Mouse (Mus musculus) liver, embryonic 12.5 days (tissue): ENCODE measurements at regions not wholly inside any gene's neighbourhood (a gene's known extent, or its start where the extent isn't known, plus 50 kb on each side); places are given as distances from the start of the nearest gene placed in this dataset.

Experiments
- ATAC-seq: fragments of 200-750 bp; cut with Nextera tagmentation; 2 replicates; pipeline ENCODE4 v1.8.0; 2017; ENCODE audit warnings: moderate number of reproducible peaks, mild to moderate bottlenecking, moderate library complexity
- H3K27ac ChIP-seq: fragments of 300-500 bp; sonication (generic); 2 replicates; pipeline ENCODE4 v1.5.1; 2016; ENCODE audit warnings: mild to moderate bottlenecking
- H3K27me3 ChIP-seq: fragments of 300-500 bp; sonication (generic); replicated peaks from 2 replicates; pipeline ENCODE4 v1.6.1; 2016; ENCODE audit warnings: mild to moderate bottlenecking, moderate library complexity
- H3K36me3 ChIP-seq: fragments of 300-500 bp; sonication (generic); 2 replicates; pipeline ENCODE4 v1.6.1; 2016; ENCODE audit warnings: mild to moderate bottlenecking, moderate library complexity
- H3K4me1 ChIP-seq: fragments of 300-500 bp; sonication (generic); 2 replicates; pipeline ENCODE4 v1.6.1; 2016
- H3K4me2 ChIP-seq: fragments of 300-500 bp; sonication (generic); 2 replicates; pipeline ENCODE4 v1.6.1; 2016; ENCODE audit warnings: mild to moderate bottlenecking, moderate library complexity
- H3K4me3 ChIP-seq: fragments of 300-500 bp; sonication (generic); 2 replicates; pipeline ENCODE4 v1.5.1; 2016; ENCODE audit warnings: mild to moderate bottlenecking, moderate library complexity
- H3K9ac ChIP-seq: fragments of 300-500 bp; sonication (generic); 2 replicates; pipeline ENCODE4 v1.6.1; 2016; ENCODE audit warnings: mild to moderate bottlenecking, moderate library complexity
- H3K9me3 ChIP-seq: fragments of 300-500 bp; sonication (generic); replicated peaks from 2 replicates; pipeline ENCODE4 v1.6.1; 2016; ENCODE audit warnings: mild to moderate bottlenecking, moderate library complexity
- WGBS: fragments of 180-500 bp; shearing (Covaris S2); methylation state at CpG from one replicate; pipeline ENCODE4 v1.1.7; 2016; ENCODE audit not compliant: insufficient replicate concordance; 5-methylcytosine and 5-hydroxymethylcytosine counted together

- WGBS, result 63% methylated on average over 3 of the region's 3 CpGs
- no peaks in the 10 kb centered on the region for H3K4me1 ChIP-seq
- no peak overlapping the region for H3K9ac ChIP-seq
- H3K36me3 ChIP-seq, result no peaks in the 10 kb centered on the region
- ATAC-seq, result no peak
- no peak overlapping the region for H3K4me3 ChIP-seq
- H3K9me3 ChIP-seq, result no peaks in the 10 kb centered on the region
- H3K4me2 ChIP-seq, result no peak overlapping the region
- H3K27me3 ChIP-seq, result peaks cover 37% of the 10 kb centered on the region
- no peak overlapping the region for H3K27ac ChIP-seq
These were observed 57.5 kb downstream of the Tmem174 start for GRCm38 (mm10) chr13:98579731-98580130.

- H3K9ac ChIP-seq, result no peak overlapping the region
- no peak overlapping the region for H3K4me3 ChIP-seq
- H3K36me3 ChIP-seq, result no peaks in the 10 kb centered on the region
- H3K4me1 ChIP-seq, result no peaks in the 10 kb centered on the region
- no peaks in the 10 kb centered on the region for H3K9me3 ChIP-seq
- no peak overlapping the region for H3K4me2 ChIP-seq
- 64% methylated on average over 11 of the region's 11 CpGs for WGBS
- ATAC-seq, result peak; percentile 63
- peaks cover 35% of the 10 kb centered on the region for H3K27me3 ChIP-seq
- H3K27ac ChIP-seq, result no peak overlapping the region
These were observed 58.7 kb downstream of the Tmem174 start for GRCm38 (mm10) chr13:98578426-98579066.

- Histone ChIP-seq H3K27ac (no peak overlapping the region), H3K4me1 (0 out of 2 replicates have a peak, but pooled peaks cover 7% of the 10 kb centered on the region), H3K4me3 (no peak overlapping the region), H3K4me2 (no peak overlapping the region), H3K9me3 (no peaks in the 10 kb centered on the region), H3K36me3 (no peaks in the 10 kb centered on the region), H3K9ac (no peak overlapping the region), H3K27me3 (peaks cover 55% of the 10 kb centered on the region)
- 62% methylated on average over 3 of the region's 3 CpGs for WGBS
- ATAC-seq, result no peak
These were observed 61.1 kb downstream of the Tmem174 start for GRCm38 (mm10) chr13:98576061-98576460.

- Histone ChIP-seq H3K27ac (no peak overlapping the region), H3K4me2 (no peak overlapping the region), H3K27me3 (peaks cover 64% of the 10 kb centered on the region), H3K36me3 (no peaks in the 10 kb centered on the region), H3K4me1 (0 out of 2 replicates have a peak, but pooled peaks cover 7% of the 10 kb centered on the region), H3K4me3 (no peak overlapping the region), H3K9me3 (no peaks in the 10 kb centered on the region), H3K9ac (no peak overlapping the region)
- 35% methylated on average over 12 of the region's 12 CpGs for WGBS
- ATAC-seq, result no peak
These were observed 63.2 kb downstream of the Tmem174 start for GRCm38 (mm10) chr13:98574057-98574323.

GRCm38 (mm10) chr13:98573261-98574056 is 63.8 kb downstream of the Tmem174 start:
- Histone ChIP-seq H3K4me3 (peak overlapping the region; percentile 30), H3K9me3 (no peaks in the 10 kb centered on the region), H3K27me3 (peaks cover 64% of the 10 kb centered on the region), H3K4me2 (peak overlapping the region; percentile 57), H3K9ac (no peak overlapping the region), H3K27ac (no peak overlapping the region), H3K4me1 (0 out of 2 replicates have a peak, but pooled peaks cover 7% of the 10 kb centered on the region), H3K36me3 (no peaks in the 10 kb centered on the region)
- no peak for ATAC-seq
- WGBS, result 27% methylated on average over 39 of the region's 39 CpGs

- Histone ChIP-seq H3K4me3 (peak overlapping the region; percentile 30), H3K36me3 (no peaks in the 10 kb centered on the region), H3K9ac (no peak overlapping the region), H3K4me2 (peak overlapping the region; percentile 57), H3K9me3 (no peaks in the 10 kb centered on the region), H3K27me3 (peaks cover 63% of the 10 kb centered on the region), H3K4me1 (0 out of 2 replicates have a peak, but pooled peaks cover 7% of the 10 kb centered on the region), H3K27ac (no peak overlapping the region)
- 2% methylated on average over 50 of the region's 50 CpGs for WGBS
- ATAC-seq, result no peak
These were observed 64.5 kb downstream of the Tmem174 start for GRCm38 (mm10) chr13:98572581-98573260.

- H3K27ac ChIP-seq, result no peak overlapping the region
- H3K4me2 ChIP-seq, result peak overlapping the region; percentile 57
- peak overlapping the region; percentile 30; the same call in 1 of the 2 replicates for H3K4me3 ChIP-seq
- H3K36me3 ChIP-seq, result no peaks in the 10 kb centered on the region
- H3K4me1 ChIP-seq, result 0 out of 2 replicates have a peak, but pooled peaks cover 7% of the 10 kb centered on the region
- no peak for ATAC-seq
- H3K27me3 ChIP-seq, result peaks cover 57% of the 10 kb centered on the region
- 13% methylated on average over 9 of the region's 14 CpGs for WGBS
- H3K9ac ChIP-seq, result no peak overlapping the region
- no peaks in the 10 kb centered on the region for H3K9me3 ChIP-seq
These were observed 65.1 kb downstream of the Tmem174 start for GRCm38 (mm10) chr13:98572011-98572570.

- no peak overlapping the region for H3K4me3 ChIP-seq
- H3K9me3 ChIP-seq, result no peaks in the 10 kb centered on the region
- 46% methylated on average over 3 of the region's 3 CpGs for WGBS
- no peak overlapping the region for H3K27ac ChIP-seq
- peaks cover 56% of the 10 kb centered on the region for H3K27me3 ChIP-seq
- no peaks in the 10 kb centered on the region for H3K36me3 ChIP-seq
- no peak overlapping the region for H3K9ac ChIP-seq
- no peak overlapping the region for H3K4me2 ChIP-seq
- no peak for ATAC-seq
- H3K4me1 ChIP-seq, result 0 out of 2 replicates have a peak, but pooled peaks cover 7% of the 10 kb centered on the region
These were observed 66.2 kb downstream of the Tmem174 start for GRCm38 (mm10) chr13:98571051-98571450.

GRCm38 (mm10) chr13:98555693-98556092 is 63.9 kb upstream of the Gm10320 start:
- Histone ChIP-seq H3K4me2 (no peak overlapping the region), H3K4me1 (no peaks in the 10 kb centered on the region), H3K27me3 (peaks cover under 1% of the 10 kb centered on the region; the same call in 1 of the 2 replicates), H3K9ac (no peak overlapping the region), H3K4me3 (no peak overlapping the region), H3K27ac (no peak overlapping the region), H3K36me3 (no peaks in the 10 kb centered on the region), H3K9me3 (no peaks in the 10 kb centered on the region)
- ATAC-seq, result no peak
- 77% methylated on average over 6 of the region's 6 CpGs for WGBS

- WGBS, result 64% methylated on average over 13 of the region's 13 CpGs
- Histone ChIP-seq H3K4me2 (no peak overlapping the region), H3K36me3 (no peaks in the 10 kb centered on the region), H3K27me3 (0 out of 2 replicates have a peak, but pooled peaks cover 3% of the 10 kb centered on the region), H3K4me3 (no peak overlapping the region), H3K9me3 (no peaks in the 10 kb centered on the region), H3K4me1 (no peaks in the 10 kb centered on the region), H3K9ac (no peak overlapping the region), H3K27ac (no peak overlapping the region)
- no peak for ATAC-seq
These were observed 59.7 kb upstream of the Gm10320 start for GRCm38 (mm10) chr13:98551471-98552020.

- 48% methylated on average over 5 of the region's 5 CpGs for WGBS
- Histone ChIP-seq H3K27me3 (0 out of 2 replicates have a peak, but pooled peaks cover 3% of the 10 kb centered on the region), H3K4me3 (no peak overlapping the region), H3K9me3 (no peaks in the 10 kb centered on the region), H3K4me2 (no peak overlapping the region), H3K27ac (no peak overlapping the region), H3K9ac (no peak overlapping the region), H3K4me1 (no peaks in the 10 kb centered on the region), H3K36me3 (no peaks in the 10 kb centered on the region)
- ATAC-seq, result no peak
These were observed 55.4 kb upstream of the Gm10320 start for GRCm38 (mm10) chr13:98547223-98547622.
